8 mouse cellular contexts compared by ENCODE assay signal in genomic region chr5:100820483-100821184, GRCm38 (mm10). TPM values are rescaled to one million over a fixed set of nuclear protein-coding genes. Genes with fewer than 3 reads are reported as not detected.
A peak's percentile ranks its signal among the peaks of the same experiment; 100 is the strongest.
DNase-seq lines count a peak whose midpoint lies in the region; ATAC-seq lines count a peak whose summit lies in the region.

Gene Abraxas1, minus strand, starts transcription at chr5:100820965.

- H3K4me2 ChIP-seq in heart, embryonic 13.5 days, result peak within 1 kb of the TSS; percentile 91
- H3K4me2 ChIP-seq in liver, embryonic 12.5 days, result peak within 1 kb of the TSS; percentile 83

- H3K27me3 ChIP-seq in heart, embryonic 13.5 days (replicated peaks), result no peaks in the 10 kb centered on the region
- no peaks in the 10 kb centered on the region for H3K27me3 ChIP-seq in liver, embryonic 12.5 days (replicated peaks)
- H3K27me3 ChIP-seq in splenic B cell, adult 2 months (ENCODE audit: control insufficient read depth, insufficient read depth, low read length, poor library complexity, severe bottlenecking), result no peaks in the 10 kb centered on the region

- peak within 1 kb of the TSS; percentile 46; the same call in 1 of the 2 replicates for H3K27ac ChIP-seq in brown adipose tissue, adult 24 weeks (replicated peaks; ENCODE audit: low read depth, low read length)
- H3K27ac ChIP-seq in heart, embryonic 13.5 days (replicated peaks), result peak within 1 kb of the TSS; percentile 86
- peak within 1 kb of the TSS; percentile 87 for H3K27ac ChIP-seq in liver, embryonic 12.5 days

- H3K9me3 ChIP-seq in heart, embryonic 13.5 days, result no peaks in the 10 kb centered on the region
- H3K9me3 ChIP-seq in liver, embryonic 12.5 days (replicated peaks), result no peaks in the 10 kb centered on the region

- no peaks in the 10 kb centered on the region; the same call in 1 of the 2 replicates for H3K4me1 ChIP-seq in brown adipose tissue, adult 24 weeks (ENCODE audit: control insufficient read depth, insufficient read depth, insufficient read length, low read length)
- H3K4me1 ChIP-seq in heart, embryonic 13.5 days, result peaks cover 12% of the 10 kb centered on the region
- peaks cover 15% of the 10 kb centered on the region for H3K4me1 ChIP-seq in liver, embryonic 12.5 days

- DNase-seq in CD4-positive, CD25-positive, alpha-beta regulatory T cell, adult 2 months (ENCODE audit: low read depth, low spot score), result peak; percentile 92
- peak; percentile 92 for DNase-seq in kidney, postnatal 10 days
- peak; percentile 88 for DNase-seq in naive thymus-derived CD4-positive, alpha-beta T cell, adult 2 months (ENCODE audit: low read depth)
- DNase-seq in splenic B cell, adult 2 months (ENCODE audit: low read depth, low spot score), result peak; percentile 87

- peak within 1 kb of the TSS; percentile 97 for H3K4me3 ChIP-seq in brown adipose tissue, adult 24 weeks (ENCODE audit: insufficient read depth, low read depth, low read length)
- H3K4me3 ChIP-seq in heart, embryonic 13.5 days, result peak within 1 kb of the TSS; percentile 76
- peak within 1 kb of the TSS; percentile 86 for H3K4me3 ChIP-seq in liver, embryonic 12.5 days

- H3K36me3 ChIP-seq in heart, embryonic 13.5 days, result peaks cover 23% of the 10 kb centered on the region
- H3K36me3 ChIP-seq in liver, embryonic 12.5 days, result peaks cover 27% of the 10 kb centered on the region
- H3K36me3 ChIP-seq in splenic B cell, adult 2 months (ENCODE audit: control insufficient read depth, insufficient read depth, low read length, poor library complexity, severe bottlenecking), result 0 out of 2 replicates have a peak, but pooled peaks cover 2% of the 10 kb centered on the region

- peak; percentile 99 for ATAC-seq in erythroid progenitor cell, adult 5-6 weeks (replicated peaks; ENCODE audit: low FRiP score, poor library complexity, severe bottlenecking)
- ATAC-seq in heart, embryonic 13.5 days (ENCODE audit: extremely low read depth, insufficient number of reproducible peaks, low FRiP score, low TSS enrichment), result peak; percentile 93
- peak; percentile 95 for ATAC-seq in liver, embryonic 12.5 days

- peak within 1 kb of the TSS; percentile 98 for H3K9ac ChIP-seq in heart, embryonic 13.5 days
- H3K9ac ChIP-seq in liver, embryonic 12.5 days, result peak within 1 kb of the TSS; percentile 97

- under 1% methylated on average over 63 of the region's 63 CpGs for WGBS in heart, embryonic 13.5 days
- WGBS in liver, embryonic 12.5 days (ENCODE audit: insufficient replicate concordance), result under 1% methylated on average over 63 of the region's 63 CpGs

RNA-seq across cellular contexts. Expression of gene Abraxas1, which starts in this region (rescaled TPM):
- polyA plus RNA-seq in brown adipose tissue, adult 24 weeks (2012; ENCODE audit: insufficient read depth, insufficient read length, missing spikeins), result 9.3 and 11.9 TPM in 2 replicates
- total RNA-seq in erythroid progenitor cell, adult 5-6 weeks (2015; ENCODE audit: low replicate concordance), result 8.6 and 12.6 TPM in 2 replicates
- total RNA-seq in erythroid progenitor cell, adult 5-6 weeks (2017; ENCODE audit: low replicate concordance), result 11.2 and 22.4 TPM in 2 replicates
- 26.0 and 31.8 TPM in 2 replicates for polyA plus RNA-seq in heart, embryonic 13.5 days (2015; fragmentation: Nextera tagmentation; extraction: Ambion mirVana)
- polyA plus RNA-seq in liver, embryonic 12.5 days (2016; fragmentation: Nextera tagmentation; extraction: Ambion mirVana), result 23.3 and 24.3 TPM in 2 replicates

Comparison
In these comparisons a context has a peak if more than half of its experiments do, and no peak if none do; other contexts are left out.
1. Peak in every context shown above with its lines: DNase-seq, ATAC-seq, H3K4me3 ChIP-seq and H3K27ac ChIP-seq.